Mouse (Mus musculus) left cerebral cortex, postnatal 14 days (tissue): Measurements from ENCODE around the gene Fgfr3. TPM values are rescaled to one million over a fixed set of nuclear protein-coding genes. Genes with fewer than 3 reads are reported as not detected.

Experiments used
- DNase-seq, 2 experiments: peaks; one replicate each; pipeline ENCODE4 v3.0.0; 2021 to 2022; ENCODE audit warnings: low spot score in 2 of 2, mixed read lengths in 1 of 2
- intact Hi-C: fragments of 180-260 bp; cut with DNase I; formaldehyde crosslinking; loops from one replicate; pipeline ENCODE4 v1.15.1; 2025
- long read RNA-seq, 2 experiments: library from polyadenylated mRNA; stranded (forward); transcript quantifications; one replicate each; pipeline ENCODE4 v2.0.0; 2021
- total RNA-seq, 2 experiments: library from RNA; stranded (reverse); gene quantifications; 2 replicates each; pipeline ENCODE4 v1.2.3; 2021

Fgfr3 gene
- 100 to 1,000 TPM; 109 to 111 TPM for total RNA-seq
- long read RNA-seq, experiment 1, full-length matches to known transcripts = 65 of 108 reads
- long read RNA-seq, experiment 1, partial matches to known transcripts = 36 of 108 reads
- long read RNA-seq, experiment 1, other reads (novel, unspliced or antisense) = 7 of 108 reads
- long read RNA-seq, experiment 2, full-length matches to known transcripts = 46 of 74 reads
- long read RNA-seq, experiment 2, partial matches to known transcripts = 26 of 74 reads
- long read RNA-seq, experiment 2, other reads (novel, unspliced or antisense) = 2 of 74 reads

- intact Hi-C loops = no loop called here
- peak in 1 of 2 experiments; percentile 29 for DNase-seq
These were observed at the start of gene Fgfr3 for GRCm38 (mm10) chr5:33721541-33722265. Fgfr3 (plus strand) TSS chr5:33721674.

GRCm38 (mm10) chr5:33674439-33674838 lies 47.0 kb upstream of the Fgfr3 start:
- intact Hi-C loops = no loop called here
- peak; percentile 55 to 67 for DNase-seq

GRCm38 (mm10) chr5:33675964-33676363 lies 45.5 kb upstream of the Fgfr3 start:
- DNase-seq = peak; percentile 63 to 67
- intact Hi-C loops = no loop called here

- intact Hi-C loops = no loop called here
- no peak for DNase-seq
These were observed 43.2 kb upstream of the Fgfr3 start for GRCm38 (mm10) chr5:33678244-33678643.

- DNase-seq = no peak
- intact Hi-C loops = loop anchor here (5.0 to 10.0 kb wide), 2 partner anchors 56 to 274 kb away; no protein-coding TSS in a partner anchor
These were observed 40.4 kb upstream of the Fgfr3 start for GRCm38 (mm10) chr5:33681044-33681443.

GRCm38 (mm10) chr5:33681611-33682388 lies 39.7 kb upstream of the Fgfr3 start:
- no peak for DNase-seq
- intact Hi-C loops = loop anchor here (5.0 to 10.0 kb wide), 2 partner anchors 56 to 273 kb away; no protein-coding TSS in a partner anchor

- intact Hi-C loops = loop anchor here (5.0 to 10.0 kb wide), 2 partner anchors 54 to 272 kb away; no protein-coding TSS in a partner anchor
- no peak for DNase-seq
These were observed 38.5 kb upstream of the Fgfr3 start for GRCm38 (mm10) chr5:33682963-33683362.

- intact Hi-C loops = loop anchor here (5.0 to 10.0 kb wide), 2 partner anchors 53 to 271 kb away; no protein-coding TSS in a partner anchor
These were observed 37.4 kb upstream of the Fgfr3 start for GRCm38 (mm10) chr5:33683897-33684652.

GRCm38 (mm10) chr5:33684932-33685331 lies 36.5 kb upstream of the Fgfr3 start:
- intact Hi-C loops = loop anchor here (5.0 to 10.0 kb wide), 2 partner anchors 52 to 270 kb away; no protein-coding TSS in a partner anchor

More at GRCm38 (mm10) chr5:33683897-33684652, 37.4 kb upstream of the Fgfr3 start:
- peak; percentile 59 to 72 for DNase-seq

GRCm38 (mm10) chr5:33687142-33687541 lies 34.3 kb upstream of the Fgfr3 start:
- DNase-seq = no peak
- intact Hi-C loops = loop anchor here (10.0 kb wide), 1 partner anchor 268 kb away; no protein-coding TSS in a partner anchor

More at GRCm38 (mm10) chr5:33684932-33685331, 36.5 kb upstream of the Fgfr3 start:
- DNase-seq = no peak

GRCm38 (mm10) chr5:33688278-33689220 lies 32.9 kb upstream of the Fgfr3 start:
- intact Hi-C loops = loop anchor here (10.0 kb wide), 1 partner anchor 266 kb away; no protein-coding TSS in a partner anchor
- DNase-seq = no peak

GRCm38 (mm10) chr5:33689221-33689844 lies 32.1 kb upstream of the Fgfr3 start:
- intact Hi-C loops = loop anchor here (10.0 kb wide), 1 partner anchor 265 kb away; no protein-coding TSS in a partner anchor
- no peak for DNase-seq

- DNase-seq = no peak
- intact Hi-C loops = loop anchor here (10.0 kb wide), 1 partner anchor 265 kb away; no protein-coding TSS in a partner anchor
These were observed 31.4 kb upstream of the Fgfr3 start for GRCm38 (mm10) chr5:33689852-33690645.

- intact Hi-C loops = no loop called here
These were observed 29.1 kb upstream of the Fgfr3 start for GRCm38 (mm10) chr5:33692393-33692792.

GRCm38 (mm10) chr5:33694461-33694847 lies 27.0 kb upstream of the Fgfr3 start:
- DNase-seq = no peak
- intact Hi-C loops = no loop called here

More at GRCm38 (mm10) chr5:33692393-33692792, 29.1 kb upstream of the Fgfr3 start:
- DNase-seq = no peak
